Mouse (Mus musculus): ENCODE measurements around the gene Trp53tg5.

Gene Trp53tg5

DNA sequence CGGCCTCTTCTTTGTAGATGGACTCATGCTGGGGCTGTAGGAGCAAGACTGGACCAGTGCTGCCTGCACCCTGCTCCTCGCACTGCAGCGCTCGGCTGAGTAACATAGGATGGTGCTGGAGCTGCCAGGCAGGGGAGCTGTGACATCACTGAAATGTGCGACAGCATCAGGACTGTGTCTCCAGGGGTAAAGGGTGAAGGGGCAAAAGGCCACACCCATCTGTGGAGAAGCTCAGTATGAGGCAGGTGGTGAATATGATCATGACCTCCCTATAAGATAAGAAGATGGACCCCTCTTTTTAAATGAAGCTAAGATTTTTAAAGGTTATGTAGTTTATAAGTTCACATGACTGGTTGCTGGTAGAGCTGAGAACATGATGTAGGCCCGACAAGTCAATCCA lies at the start of gene Trp53tg5:
Gene Trp53tg5, minus strand, starts transcription at position 101 of the 400 bp plus-strand sequence.
- DNase-seq (ENCODE audit: low read depth, low spot score) = no peak

DNA sequence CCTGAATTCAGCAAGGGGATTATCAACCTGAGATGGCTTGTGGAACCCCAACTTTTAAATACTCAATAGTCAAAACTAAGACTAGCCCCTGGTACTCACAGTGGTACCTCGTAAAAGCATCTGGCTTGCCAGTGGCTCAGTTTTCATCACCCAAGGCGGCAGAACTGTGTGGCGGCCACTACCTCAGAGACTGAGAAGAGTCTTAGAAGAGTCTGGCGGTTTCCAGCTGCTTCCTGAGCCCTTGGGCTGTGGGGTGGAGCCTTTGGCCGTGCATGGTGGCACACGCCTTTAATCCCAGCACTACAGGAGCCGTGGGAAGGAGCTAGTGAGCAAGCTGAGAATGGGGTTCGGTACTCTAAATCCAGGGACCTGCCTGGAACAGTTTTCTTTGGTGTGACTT lies 48.8 kb upstream of the Trp53tg5 start:
- no peak for DNase-seq (ENCODE audit: low read depth, low spot score)

DNA sequence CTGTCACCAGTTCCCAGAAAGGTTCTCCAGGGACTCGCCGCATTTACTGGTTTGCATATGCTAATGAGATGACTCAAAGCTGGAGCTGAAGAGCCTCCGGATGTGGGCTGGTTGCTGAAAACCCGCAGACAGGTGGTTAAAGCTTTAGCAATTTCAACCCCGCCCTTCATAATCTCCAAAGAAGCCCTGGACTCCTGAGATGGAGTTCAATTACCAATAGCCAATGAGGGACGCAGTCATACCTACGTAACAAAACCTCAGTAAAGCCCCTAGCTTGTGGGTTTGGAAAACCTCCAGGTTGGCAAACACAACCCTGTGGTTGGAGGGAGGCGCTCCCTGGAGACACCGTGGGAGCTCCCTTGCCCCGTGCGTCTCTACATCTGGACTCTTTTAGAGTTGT lies 48.3 kb upstream of the Trp53tg5 start:
- no peak for DNase-seq (ENCODE audit: low read depth, low spot score)

DNA sequence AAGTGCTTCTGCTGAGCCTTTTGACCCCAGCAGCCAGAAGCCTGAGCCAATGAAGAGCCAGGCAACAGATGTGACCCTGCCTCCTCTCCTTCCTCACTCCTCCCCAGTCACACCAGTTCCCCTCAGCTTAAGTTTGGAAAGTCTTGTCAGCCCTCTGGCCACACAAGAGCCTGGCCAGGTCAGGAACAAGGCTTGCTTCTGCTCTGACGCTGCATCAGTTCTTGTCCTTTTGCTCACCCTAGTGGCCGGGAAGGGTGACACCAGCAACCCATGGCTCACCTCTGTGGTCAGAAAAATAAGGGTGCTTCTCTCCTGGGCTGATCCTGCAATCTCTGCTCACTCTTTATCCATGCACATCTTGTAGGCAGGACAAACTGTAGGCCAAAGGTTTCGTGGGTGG lies 47.3 kb upstream of the Trp53tg5 start:
- peak; percentile 19 for DNase-seq (ENCODE audit: low read depth, low spot score)

DNA sequence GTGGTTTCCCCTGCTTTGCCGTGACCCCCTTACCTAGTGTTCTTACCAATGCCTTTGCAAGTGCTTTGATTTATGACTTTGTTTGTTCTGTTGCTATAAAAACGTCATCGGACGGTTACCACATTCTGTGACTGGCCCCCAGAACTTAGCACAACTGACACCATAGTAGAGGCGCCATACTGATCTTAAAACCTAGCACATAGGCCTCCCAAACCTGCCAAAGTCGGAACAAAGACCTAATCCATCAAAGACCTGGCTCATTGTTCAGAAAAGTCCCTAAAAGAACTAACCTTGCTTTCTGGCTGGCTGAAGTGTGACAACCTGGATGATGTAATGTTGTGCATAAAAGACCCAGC lies 45.6 kb upstream of the Trp53tg5 start:
- DNase-seq (ENCODE audit: low read depth, low spot score) = no peak

DNA sequence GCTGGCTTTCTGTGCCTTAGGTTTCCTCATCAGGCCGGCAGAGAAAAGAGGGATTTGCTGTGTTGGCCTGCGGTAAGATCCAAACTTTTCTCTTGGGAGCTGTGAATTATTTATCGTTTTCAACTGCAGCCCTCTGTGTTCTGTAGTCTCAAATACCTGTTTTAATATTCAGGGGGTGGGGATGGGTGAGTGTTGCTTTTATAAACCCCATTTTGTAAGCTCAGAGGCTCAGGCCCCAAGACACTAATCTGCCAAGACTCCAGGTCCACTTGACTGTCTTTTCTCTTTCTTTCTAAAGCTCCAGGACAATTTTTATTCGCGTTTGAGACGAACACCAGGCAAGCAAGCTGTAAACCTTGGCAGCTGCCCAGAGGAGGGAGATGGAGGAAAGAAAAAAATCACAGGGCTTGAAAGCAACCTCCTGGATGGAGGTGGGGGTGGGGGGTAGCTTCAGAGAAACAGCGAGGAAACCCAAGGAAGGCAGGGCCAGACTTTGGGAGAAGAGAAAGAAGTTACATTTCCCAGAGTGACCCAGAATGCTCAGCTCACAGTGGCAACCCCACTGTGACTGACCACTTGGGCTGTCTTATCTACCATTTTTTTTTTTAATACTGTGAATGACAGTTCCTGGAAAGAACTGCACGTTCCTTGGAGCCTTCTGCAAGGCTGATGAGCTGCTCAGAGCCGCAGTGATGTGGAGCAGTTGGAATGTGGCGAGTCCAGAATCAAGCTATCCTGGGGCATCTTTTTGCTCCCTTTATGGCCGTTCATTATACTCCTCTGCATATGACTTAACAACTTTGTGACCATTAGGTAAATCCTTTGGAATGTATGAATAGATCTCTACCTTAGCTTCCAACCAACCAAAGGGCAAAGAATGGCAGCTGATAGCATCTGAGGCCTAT lies 45.0 kb upstream of the Trp53tg5 start:
- DNase-seq (ENCODE audit: low read depth, low spot score) = no peak

DNA sequence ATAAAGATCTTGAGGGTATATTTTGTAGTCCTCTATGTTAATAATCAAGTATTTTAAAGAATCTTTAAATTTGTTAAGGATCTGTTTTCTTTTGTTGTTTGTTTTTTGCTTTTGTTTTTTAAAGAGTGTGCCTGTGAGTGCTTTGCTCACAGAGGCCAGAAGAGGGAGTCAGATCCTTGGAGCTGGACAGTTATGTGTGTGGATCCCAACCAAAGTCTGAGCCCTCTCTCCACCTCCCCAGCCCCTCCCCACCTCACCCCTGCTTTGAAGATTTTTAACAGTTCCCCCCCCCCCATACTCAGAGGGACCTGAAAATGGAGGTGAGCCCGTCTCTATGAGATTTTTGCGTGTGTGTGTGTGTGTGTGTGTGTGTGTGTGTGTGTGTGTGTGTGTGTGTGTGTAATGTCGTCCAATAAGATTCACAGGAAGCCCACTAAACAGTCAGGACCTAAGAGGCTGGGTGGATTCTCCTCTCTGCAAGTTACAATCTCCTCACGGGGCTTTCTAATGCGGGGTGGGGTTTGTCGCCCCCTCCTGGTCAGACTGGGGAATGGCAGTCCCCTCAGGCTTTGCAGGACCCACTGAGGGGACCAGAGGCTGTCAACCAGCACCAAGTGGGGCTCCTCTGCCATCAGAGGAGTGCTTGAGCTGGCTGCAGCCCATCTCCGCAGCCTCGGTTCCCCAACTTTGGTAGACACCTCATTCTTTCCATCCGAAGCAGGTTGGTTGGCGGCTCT lies 44.1 kb upstream of the Trp53tg5 start:
- peak; percentile 35 for DNase-seq (ENCODE audit: low read depth, low spot score)

DNA sequence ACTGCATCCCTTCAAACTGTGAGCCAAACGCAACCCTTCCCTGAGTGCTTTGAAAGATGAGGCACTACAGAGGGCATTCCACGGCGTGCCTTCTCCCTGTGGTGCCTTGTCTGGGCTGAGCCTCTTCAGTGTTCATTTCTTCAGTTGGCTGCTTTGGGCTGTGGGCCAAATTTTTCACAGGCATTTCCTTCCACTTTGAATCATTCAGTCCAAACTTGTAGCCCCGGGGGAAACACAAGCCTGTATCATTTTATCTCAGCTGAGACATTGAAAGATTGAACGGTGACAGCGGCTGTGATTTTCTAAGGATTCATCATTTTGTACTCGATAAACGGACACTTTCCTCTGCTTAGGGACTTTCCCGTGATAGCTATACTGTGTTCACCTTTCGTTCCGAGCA lies 43.1 kb upstream of the Trp53tg5 start:
- DNase-seq (ENCODE audit: low read depth, low spot score) = no peak

DNA sequence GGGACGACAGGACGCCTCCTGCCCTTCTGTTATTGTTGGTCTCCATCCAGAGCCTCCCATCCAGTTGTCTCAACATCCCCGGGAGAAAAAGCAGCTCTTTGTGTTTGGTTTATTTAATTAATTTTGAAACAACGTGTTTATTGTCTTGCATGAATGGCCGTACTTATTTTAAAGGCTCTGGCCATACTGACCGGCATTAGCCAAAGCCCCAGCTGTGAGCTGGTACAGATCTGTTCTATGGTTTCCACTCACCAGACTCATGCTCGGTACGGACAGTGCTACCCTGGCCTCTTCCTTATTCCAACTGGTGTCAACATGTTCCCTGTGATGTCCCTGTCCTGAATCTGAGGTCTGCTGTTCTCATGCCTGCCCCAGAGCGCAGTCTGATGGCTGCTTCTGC lies 42.4 kb upstream of the Trp53tg5 start:
- no peak for DNase-seq (ENCODE audit: low read depth, low spot score)

DNA sequence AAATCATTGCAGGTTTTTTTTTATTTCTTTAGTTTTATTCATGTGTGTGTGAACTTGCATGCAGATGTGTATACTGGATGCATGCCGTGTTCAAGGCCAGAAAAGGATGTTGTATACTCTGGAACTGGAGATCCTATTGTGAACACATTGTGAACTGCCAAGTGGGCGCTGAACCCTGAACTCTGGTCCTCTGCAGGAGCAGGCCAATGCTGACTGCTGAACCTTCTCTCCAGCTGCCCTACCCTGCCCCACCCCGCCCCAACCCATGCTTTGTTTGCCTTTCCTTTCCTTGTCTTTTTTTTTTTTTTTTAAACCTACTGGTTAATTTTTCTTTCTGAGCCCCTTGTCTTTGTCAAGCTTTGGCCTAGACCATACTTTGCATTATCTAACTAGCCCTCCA lies 41.4 kb upstream of the Trp53tg5 start:
- no peak for DNase-seq (ENCODE audit: low read depth, low spot score)

DNA sequence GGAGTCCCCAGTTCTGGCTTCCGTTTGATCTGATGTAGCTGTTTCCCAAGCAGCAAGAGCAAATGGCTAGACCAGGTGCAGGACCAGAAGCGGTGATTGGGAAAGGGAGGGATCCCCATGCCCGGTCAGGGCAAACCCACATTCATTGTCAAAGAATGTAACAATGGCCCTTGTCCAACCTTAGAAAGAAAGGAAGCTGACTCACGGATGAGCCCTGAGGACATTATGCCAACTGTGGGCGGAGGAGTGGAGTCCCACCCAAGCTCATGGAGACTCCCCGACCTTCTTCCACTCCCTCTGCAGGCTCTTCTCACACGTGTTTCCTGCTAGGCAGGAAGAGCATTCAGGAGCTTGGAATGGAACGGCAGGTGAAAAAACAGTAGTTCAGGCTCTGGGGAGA lies 39.9 kb upstream of the Trp53tg5 start:
- no peak for DNase-seq (ENCODE audit: low read depth, low spot score)

DNA sequence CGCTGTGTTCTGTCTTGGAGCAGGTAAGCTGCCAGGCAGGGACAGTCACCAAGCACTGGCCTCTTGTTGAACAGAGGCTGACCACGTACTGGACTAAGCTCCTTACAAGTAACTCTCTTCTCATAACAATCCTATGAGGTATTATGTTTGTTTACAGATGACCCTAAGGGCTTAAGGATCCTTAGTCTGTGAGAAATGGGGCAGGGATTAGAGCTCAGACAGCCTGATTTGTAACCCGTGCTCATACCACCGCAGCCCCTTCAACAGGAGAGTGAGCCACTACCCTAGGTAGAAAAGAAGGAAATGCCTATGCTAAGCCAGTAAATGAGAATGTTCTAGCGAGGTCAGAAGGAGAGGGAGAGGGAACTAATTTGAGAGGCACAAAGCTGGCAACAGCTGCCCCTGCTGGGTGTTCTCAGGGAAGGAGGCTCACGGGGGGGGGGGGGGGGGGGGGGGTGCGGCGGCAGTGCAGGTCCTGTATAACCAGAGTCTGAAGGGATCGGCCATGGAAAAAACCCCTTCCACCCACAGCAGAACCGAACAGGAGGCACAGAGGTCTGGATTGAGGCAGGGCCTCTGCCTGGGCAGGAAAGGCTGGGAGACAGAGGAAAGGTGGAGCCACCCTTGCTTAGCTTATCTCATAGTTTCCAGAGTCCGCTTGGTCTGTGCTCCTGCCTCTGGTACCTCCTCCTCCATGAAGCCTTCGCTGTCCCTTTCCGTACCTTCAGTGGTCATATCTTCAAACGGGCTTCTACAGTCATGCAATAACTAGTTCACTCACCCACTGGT lies 38.8 kb upstream of the Trp53tg5 start:
- DNase-seq (ENCODE audit: low read depth, low spot score) = no peak

DNA sequence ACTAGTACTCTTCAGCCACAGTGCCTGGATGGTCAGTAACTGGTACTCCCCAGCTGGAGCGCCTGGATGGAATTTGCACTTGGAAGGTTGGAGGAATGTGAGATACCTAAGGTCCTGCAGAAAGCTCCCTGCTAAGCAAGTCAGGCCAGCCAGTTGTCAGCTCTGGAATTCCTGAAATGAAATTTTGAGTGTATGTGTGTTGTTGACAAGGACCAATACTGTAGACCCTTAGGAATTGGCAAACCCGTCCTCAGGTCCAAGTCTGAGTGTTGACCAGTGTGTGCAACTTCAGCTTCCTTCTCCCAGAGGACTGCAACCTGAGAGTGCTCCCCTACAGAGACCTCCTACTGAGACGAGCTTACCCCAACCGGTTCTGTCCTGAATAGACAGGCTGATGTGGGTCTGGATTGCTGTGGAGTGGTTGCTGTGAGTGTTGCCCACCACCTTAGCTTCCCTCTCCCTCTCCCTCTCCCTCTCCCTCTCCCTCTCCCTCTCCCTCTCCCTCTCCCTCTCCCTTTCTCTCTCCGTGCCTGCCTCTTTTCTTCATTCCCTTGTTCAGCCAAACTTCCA lies 37.2 kb upstream of the Trp53tg5 start:
- DNase-seq (ENCODE audit: low read depth, low spot score) = no peak

DNA sequence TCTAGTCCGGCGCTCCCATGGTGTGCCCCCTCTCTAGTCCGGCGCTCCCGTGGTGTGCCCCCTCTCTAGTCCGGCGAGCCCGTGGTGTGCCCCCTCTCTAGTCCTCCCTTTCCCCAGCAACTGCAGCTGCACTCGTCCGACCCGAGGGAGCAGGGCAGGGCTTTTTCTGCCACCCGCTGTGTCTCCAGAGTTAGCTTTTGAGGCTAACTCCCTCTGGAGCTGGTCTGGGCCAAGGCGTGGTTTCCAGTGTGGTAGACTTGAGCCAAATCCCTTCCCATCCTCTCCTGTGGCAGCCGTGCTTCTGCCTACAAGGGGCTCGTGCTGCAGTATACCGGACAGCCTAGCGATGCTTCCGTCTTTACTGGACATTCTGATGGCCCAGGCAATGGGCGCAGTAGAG lies 34.3 kb upstream of the Trp53tg5 start:
- DNase-seq (ENCODE audit: low read depth, low spot score) = no peak

DNA sequence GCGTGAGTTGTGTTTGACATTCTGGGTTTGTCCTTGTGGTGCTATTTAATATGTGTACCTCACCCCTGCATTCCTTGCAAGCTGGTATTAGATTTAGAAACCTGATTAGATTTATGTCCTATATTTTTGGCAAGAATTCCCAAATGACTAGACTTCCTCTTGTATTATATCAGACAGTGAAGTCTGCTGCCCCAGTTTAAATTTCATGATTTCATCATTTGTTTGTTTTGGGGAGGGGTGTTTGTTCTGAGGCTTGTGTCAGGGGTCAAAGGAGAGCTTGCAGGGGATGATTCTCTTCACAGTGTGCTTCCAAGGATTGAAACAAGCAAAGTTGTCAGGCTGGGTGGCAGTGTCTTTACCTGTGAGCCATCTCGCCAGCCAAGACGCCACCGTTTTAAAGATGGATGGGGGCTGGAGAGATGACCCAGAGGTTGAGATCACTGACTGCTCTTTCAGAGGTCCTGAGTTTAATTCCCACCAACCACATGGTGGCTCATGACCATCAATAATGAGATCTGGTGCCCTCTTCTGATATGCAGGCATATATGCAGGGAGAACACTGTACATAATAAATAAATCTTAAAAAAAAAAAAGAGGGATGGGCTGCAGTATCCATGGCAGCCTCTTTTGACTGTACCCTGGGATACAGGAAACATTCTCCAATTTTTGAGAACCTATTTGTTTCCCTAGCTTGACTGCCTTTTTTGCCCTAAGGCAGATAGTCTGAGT lies 32.3 kb upstream of the Trp53tg5 start:
- DNase-seq (ENCODE audit: low read depth, low spot score) = no peak

DNA sequence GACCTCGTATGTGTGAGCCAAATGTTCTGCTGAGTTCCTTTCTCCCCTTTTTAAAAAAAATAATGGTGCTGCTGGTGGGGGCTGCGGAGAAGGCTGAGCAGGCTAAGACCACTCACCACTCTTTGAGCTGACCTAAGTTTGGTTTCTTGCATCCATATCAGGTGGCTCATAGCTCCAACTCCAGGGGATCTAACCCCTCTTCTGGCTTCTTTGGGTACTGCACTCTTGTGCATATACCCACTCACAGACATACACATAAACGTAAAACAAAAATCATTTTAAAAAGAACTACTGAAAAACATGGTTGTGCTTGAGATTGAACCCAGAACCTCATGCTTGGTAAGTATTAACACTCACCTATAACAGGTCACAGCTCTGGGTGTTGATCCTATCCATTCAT lies 31.4 kb upstream of the Trp53tg5 start:
- DNase-seq (ENCODE audit: low read depth, low spot score) = no peak

DNA sequence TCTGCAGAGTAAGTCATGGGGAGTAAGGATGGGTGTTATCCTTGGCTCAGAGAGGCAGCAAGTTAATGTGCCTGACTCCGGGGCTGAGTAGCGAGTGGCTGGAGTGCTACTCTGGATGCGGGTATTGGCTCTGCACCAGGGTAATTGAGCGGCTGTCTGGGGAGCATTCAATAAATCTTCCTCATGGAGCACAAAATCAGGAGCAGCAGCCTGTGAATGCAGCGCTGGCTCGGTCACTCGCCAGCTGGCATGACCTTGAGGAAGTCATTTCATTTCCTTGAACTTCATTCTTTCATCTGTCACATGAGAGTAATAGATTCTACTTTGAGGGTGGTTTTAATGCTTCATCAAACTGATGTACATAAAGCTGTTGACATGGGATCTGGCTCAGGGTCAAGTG lies 27.0 kb upstream of the Trp53tg5 start:
- DNase-seq (ENCODE audit: low read depth, low spot score) = no peak

DNA sequence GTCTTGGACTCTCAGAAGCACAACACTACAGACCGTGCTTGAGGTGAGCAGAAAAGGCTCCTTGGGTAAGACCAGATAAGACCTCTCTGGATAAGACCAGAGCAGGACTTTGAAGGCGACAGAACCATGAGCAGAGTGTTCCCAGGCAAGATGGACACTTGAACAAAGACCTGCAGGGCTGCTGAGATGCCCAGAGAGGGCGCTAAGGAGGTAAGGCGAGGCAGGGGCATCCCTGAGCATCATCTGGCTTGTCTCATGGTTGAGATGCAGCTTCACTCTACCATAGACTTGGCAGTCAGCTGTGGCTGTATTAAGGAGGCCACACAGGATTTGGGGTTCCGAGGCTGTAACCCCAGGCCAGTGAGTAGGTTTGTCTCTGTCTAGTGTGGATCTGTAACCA lies 25.8 kb upstream of the Trp53tg5 start:
- DNase-seq (ENCODE audit: low read depth, low spot score) = no peak

DNA sequence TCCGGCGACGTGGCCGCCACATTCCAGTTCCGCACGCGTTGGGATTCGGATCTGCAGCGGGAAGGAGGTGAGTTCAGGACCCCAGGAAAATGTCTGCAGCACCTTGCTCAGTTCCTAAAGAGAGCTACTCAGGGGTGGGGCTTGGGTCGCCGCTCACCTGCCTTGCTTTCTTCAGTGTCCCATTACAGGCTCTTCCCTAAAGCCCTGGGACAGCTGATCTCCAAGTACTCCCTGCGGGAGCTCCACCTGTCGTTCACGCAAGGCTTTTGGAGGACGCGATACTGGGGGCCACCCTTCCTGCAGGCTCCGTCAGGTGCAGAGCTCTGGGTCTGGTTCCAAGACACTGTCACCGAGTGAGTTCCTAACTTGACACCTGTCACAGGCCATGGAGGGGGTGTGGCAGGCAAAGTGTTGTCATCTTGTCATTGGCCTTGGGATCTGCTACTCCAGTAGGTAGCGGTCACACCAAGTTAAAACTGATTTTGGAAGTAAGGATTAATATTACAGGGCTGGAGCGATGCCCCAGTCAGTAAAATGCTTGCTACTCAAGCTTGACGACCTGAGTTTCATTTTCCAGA lies 24.3 kb upstream of the Trp53tg5 start:
- DNase-seq (ENCODE audit: low read depth, low spot score) = no peak

DNA sequence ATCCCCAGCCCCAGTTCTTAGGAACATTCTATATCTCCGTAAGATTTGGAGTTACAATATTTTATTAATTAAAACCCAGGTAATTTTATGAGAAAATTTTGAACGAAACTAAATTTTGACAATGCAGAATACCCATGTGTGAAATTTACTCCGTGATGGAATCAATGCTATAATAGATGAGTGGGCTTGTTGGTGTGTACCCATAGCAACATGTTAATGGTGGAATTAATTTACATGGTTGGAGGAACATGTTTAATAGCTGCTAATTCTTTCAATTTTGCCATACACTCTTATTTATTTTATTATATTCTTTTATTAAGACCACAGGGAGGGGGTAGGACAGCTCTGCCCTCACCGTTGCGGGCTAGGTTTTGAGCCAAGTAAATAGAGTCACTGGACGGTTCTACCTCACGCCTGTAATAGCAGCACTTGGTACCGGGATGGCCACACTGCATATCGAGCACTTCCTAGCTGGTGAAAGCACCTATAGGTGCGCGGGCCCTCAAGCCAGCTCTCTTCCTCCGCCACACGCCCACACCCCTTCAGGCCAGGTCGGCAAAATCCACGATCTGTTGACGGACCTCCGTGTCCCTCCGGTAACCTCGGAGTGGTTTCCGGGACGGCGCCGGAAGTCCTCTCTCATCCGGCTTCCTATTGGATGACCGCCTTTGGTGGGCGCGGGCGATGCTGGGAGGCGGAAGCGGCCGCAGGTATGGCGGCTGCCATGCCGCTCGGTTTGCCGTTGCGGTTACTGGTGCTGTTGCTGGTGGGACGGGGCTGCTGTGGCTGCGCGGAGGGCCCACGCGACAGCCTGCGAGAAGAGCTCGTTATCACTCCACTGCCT lies 23.5 kb upstream of the Trp53tg5 start, which contains the start of gene Pigt:
Gene Pigt, plus strand, starts transcription at position 674 of the 844 bp plus-strand sequence.
- DNase-seq (ENCODE audit: low read depth, low spot score) = peak; percentile 59

All from embryo, embryonic 11.5 days (tissue).